Mouse (Mus musculus): ENCODE data around the gene Dnaaf5. TPM values are rescaled to one million over a fixed set of nuclear protein-coding genes. Genes with fewer than 3 reads are reported as not detected.

Gene Dnaaf5
- polyA plus RNA-seq, 1 experiment = 15.9 TPM

DNA sequence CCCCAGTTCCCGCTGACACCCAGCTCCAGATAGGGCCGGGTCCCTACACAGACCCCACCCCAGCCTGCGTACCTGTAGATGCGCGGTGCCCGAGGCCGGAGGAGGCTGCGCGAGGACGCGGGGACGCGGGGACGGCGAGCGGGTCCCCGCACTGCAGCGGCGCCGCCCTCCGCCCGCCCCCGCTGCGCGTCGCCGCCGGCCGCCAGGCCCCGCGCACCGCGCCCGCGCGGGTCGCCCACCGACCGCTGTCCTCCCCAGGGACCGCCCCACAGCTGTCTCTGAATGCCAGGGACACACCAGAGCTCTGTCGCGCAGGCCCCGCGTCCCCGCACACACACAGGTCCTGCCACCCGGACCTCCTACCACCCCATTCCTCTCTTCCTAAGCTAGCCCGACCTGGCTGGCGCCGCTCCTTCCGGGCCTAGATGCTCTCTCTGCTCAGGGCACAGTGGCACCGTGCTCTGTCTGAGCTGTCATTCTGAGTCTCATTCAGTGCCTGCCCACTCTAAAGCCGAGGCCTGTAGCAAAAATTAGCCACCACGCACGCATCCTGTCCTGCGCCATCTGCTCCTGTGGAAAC, 20.4 kb upstream of the Dnaaf5 start:
- H3K4me1 ChIP-seq (ENCODE audit: control insufficient read depth, insufficient read depth, insufficient read length) = no peaks in the 10 kb centered on the region
- H3K4me3 ChIP-seq (ENCODE audit: extremely low read depth, insufficient read depth, insufficient read length) = 0 out of 2 replicates have a peak overlapping the region, but pooled peaks have one; percentile 20
- 8% methylated on average over 29 of the region's 55 CpGs for WGBS
- no peak overlapping the region for H3K27ac ChIP-seq (ENCODE audit: insufficient read depth, low read length)
- H3K36me3 ChIP-seq (ENCODE audit: control insufficient read depth, insufficient read depth, low read length) = no peaks in the 10 kb centered on the region
- no peak for DNase-seq (ENCODE audit: low read depth in 1 of 2, low spot score in 2 of 2)
- H3K27me3 ChIP-seq (ENCODE audit: control insufficient read depth, insufficient read depth, low read length) = peaks cover 8% of the 10 kb centered on the region; the same call in 1 of the 2 replicates
- TF ChIP-seq CTCF (IDR thresholded peaks at IDR 0.05; ENCODE audit: extremely low read depth, insufficient read depth, insufficient read length, insufficient replicate concordance) = no peak
- no peak for TF ChIP-seq POLR2A (IDR thresholded peaks at IDR 0.05; ENCODE audit: low read depth, low read length)

DNA sequence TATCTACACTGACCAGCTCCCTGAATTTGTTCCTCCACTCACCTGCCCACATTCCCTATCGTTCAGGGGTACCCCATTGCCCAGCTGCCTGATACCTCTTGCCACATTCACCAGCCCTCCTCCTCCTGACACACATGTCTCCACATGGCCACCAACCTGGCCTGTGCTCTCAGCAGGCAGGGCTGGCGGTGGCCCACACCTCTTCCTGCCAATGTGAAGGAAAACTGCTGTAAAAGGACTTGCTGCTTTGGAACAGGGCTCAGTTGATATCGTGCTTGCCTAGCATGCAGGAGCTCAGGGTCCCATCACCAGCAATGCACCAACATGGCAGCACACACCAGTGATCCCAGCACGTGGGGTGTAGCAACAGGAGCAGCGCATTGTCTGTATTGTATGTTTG, 19.7 kb upstream of the Dnaaf5 start:
- no peaks in the 10 kb centered on the region for H3K36me3 ChIP-seq (ENCODE audit: control insufficient read depth, insufficient read depth, low read length)
- 90% methylated on average over 5 of the region's 5 CpGs for WGBS
- no peaks in the 10 kb centered on the region for H3K4me1 ChIP-seq (ENCODE audit: control insufficient read depth, insufficient read depth, insufficient read length)
- TF ChIP-seq POLR2A (IDR thresholded peaks at IDR 0.05; ENCODE audit: low read depth, low read length) = no peak
- no peak overlapping the region for H3K27ac ChIP-seq (ENCODE audit: insufficient read depth, low read length)
- H3K27me3 ChIP-seq (ENCODE audit: control insufficient read depth, insufficient read depth, low read length) = peaks cover 8% of the 10 kb centered on the region; the same call in 1 of the 2 replicates
- no peak overlapping the region for H3K4me3 ChIP-seq (ENCODE audit: extremely low read depth, insufficient read depth, insufficient read length)
- no peak for DNase-seq (ENCODE audit: low read depth in 1 of 2, low spot score in 2 of 2)

DNA sequence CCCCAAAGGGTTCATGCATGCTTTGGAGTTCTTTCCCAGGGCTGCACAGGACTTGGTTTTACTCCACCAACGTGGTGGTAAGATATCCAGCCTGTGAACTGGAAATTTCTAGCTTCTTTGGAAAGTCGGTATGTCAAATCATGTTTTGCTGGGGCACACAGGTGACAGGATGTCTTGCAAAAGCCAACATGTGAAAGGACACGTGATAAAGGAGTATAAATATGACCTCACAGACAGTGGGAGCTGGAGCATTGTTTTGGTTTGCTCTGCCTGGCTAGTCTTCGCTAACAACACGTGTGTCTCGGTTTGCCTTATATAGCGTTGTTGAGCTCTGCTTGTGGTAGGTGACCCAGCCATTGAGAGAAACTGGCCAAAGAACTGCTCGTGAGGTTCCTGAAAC, 15.5 kb upstream of the Dnaaf5 start:
- TF ChIP-seq POLR2A (IDR thresholded peaks at IDR 0.05; ENCODE audit: low read depth, low read length) = no peak
- no peak for TF ChIP-seq CTCF (IDR thresholded peaks at IDR 0.05; ENCODE audit: extremely low read depth, insufficient read depth, insufficient read length, insufficient replicate concordance)

DNA sequence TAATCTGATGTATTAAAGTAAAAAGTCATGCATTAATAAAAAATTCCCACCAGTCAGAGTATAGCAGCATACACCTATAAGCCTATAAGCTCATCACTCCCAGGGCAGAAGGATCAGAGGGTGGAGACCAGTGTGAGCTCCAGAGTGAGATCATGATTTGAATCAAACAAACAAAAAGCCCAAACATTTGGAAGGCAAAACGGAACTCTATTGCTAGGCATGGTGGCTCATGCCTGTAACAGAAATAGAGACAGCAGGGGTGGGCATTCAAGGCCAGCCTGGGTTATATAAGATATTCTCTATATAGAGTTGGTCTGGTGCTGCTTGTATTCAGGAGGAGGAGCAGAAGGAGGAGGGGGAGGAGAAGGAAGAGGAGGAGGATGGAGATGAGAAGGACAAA, 13.7 kb upstream of the Dnaaf5 start:
- Histone ChIP-seq H3K27ac (ENCODE audit: insufficient read depth, low read length) (no peak overlapping the region), H3K27me3 (ENCODE audit: control insufficient read depth, insufficient read depth, low read length) (no peaks in the 10 kb centered on the region), H3K4me1 (ENCODE audit: control insufficient read depth, insufficient read depth, insufficient read length) (no peaks in the 10 kb centered on the region), H3K4me3 (ENCODE audit: extremely low read depth, insufficient read depth, insufficient read length) (no peak overlapping the region), H3K36me3 (ENCODE audit: control insufficient read depth, insufficient read depth, low read length) (no peaks in the 10 kb centered on the region)
- WGBS = 76% methylated on average over 1 of the region's 1 CpGs
- TF ChIP-seq CTCF (IDR thresholded peaks at IDR 0.05; ENCODE audit: extremely low read depth, insufficient read depth, insufficient read length, insufficient replicate concordance) = no peak
- no peak for TF ChIP-seq POLR2A (IDR thresholded peaks at IDR 0.05; ENCODE audit: low read depth, low read length)
- no peak for DNase-seq (ENCODE audit: low read depth in 1 of 2, low spot score in 2 of 2)

More for the DNA sequence above, 15.5 kb upstream of the Dnaaf5 start:
- DNase-seq (ENCODE audit: low read depth in 1 of 2, low spot score in 2 of 2) = no peak
- Histone ChIP-seq H3K27ac (ENCODE audit: insufficient read depth, low read length) (no peak overlapping the region), H3K4me3 (ENCODE audit: extremely low read depth, insufficient read depth, insufficient read length) (no peak overlapping the region), H3K4me1 (ENCODE audit: control insufficient read depth, insufficient read depth, insufficient read length) (no peaks in the 10 kb centered on the region), H3K36me3 (ENCODE audit: control insufficient read depth, insufficient read depth, low read length) (no peaks in the 10 kb centered on the region), H3K27me3 (ENCODE audit: control insufficient read depth, insufficient read depth, low read length) (peaks cover 4% of the 10 kb centered on the region; the same call in 1 of the 2 replicates)
- 80% methylated on average over 8 of the region's 8 CpGs for WGBS

DNA sequence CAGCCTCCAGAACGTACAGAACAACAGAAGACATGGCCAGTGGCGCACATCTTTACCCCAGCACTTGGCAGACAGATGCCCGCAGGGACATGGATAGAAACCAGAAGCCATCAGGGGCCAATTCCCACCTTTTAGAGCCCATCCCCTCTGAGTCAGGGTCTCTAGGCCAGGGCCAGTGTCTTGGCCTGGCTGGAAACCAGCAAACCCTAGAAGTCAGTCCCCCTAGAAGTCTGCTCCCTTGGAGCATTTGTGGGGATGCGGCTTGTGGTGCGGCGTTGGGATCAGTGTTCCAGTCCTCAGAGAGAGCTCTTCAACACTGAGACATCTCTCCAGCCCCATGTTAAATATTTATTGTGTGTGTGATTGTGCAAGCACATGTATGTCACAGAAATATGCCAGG, 12.8 kb upstream of the Dnaaf5 start:
- DNase-seq (ENCODE audit: low read depth in 1 of 2, low spot score in 2 of 2) = no peak
- no peak for TF ChIP-seq CTCF (IDR thresholded peaks at IDR 0.05; ENCODE audit: extremely low read depth, insufficient read depth, insufficient read length, insufficient replicate concordance)
- no peak for TF ChIP-seq POLR2A (IDR thresholded peaks at IDR 0.05; ENCODE audit: low read depth, low read length)
- Histone ChIP-seq H3K4me3 (ENCODE audit: extremely low read depth, insufficient read depth, insufficient read length) (no peak overlapping the region), H3K36me3 (ENCODE audit: control insufficient read depth, insufficient read depth, low read length) (no peaks in the 10 kb centered on the region), H3K27me3 (ENCODE audit: control insufficient read depth, insufficient read depth, low read length) (no peaks in the 10 kb centered on the region), H3K27ac (ENCODE audit: insufficient read depth, low read length) (no peak overlapping the region), H3K4me1 (ENCODE audit: control insufficient read depth, insufficient read depth, insufficient read length) (no peaks in the 10 kb centered on the region)
- 94% methylated on average over 6 of the region's 6 CpGs for WGBS

DNA sequence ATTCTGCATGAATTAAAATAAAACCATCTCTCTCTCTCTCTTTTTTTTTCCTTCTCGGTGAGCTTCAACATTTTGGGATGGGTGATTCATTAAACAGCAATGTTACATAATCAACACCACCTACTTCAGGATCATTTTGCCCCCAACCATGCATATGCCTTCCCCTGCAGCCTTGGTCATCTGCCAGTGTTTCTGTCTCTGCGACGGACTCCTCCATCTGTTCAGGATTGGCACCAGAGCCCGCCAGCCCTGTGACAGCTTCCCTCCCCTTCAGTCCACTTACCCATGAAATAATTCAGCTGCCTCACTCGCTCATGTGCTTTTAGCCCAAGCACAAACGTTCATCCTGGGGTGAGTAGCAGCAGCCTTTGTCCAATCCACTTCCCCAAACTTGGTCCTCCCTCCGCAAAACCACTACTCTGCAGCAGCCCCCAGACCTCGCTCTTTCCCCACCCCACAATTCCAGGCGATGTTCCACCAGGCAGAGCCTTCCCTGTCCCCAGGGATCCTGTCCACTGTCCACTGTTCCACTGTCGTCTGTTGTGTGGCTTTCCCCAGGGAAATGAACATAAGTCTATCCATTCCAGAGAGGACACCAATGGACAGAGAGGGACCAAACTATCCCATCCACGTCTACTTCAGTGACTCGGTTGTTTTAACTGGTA, 11.6 kb upstream of the Dnaaf5 start:
- Histone ChIP-seq H3K4me3 (ENCODE audit: extremely low read depth, insufficient read depth, insufficient read length) (no peak overlapping the region), H3K27me3 (ENCODE audit: control insufficient read depth, insufficient read depth, low read length) (no peaks in the 10 kb centered on the region), H3K27ac (ENCODE audit: insufficient read depth, low read length) (no peak overlapping the region), H3K4me1 (ENCODE audit: control insufficient read depth, insufficient read depth, insufficient read length) (no peaks in the 10 kb centered on the region), H3K36me3 (ENCODE audit: control insufficient read depth, insufficient read depth, low read length) (no peaks in the 10 kb centered on the region)
- WGBS = 71% methylated on average over 12 of the region's 12 CpGs
- TF ChIP-seq POLR2A (IDR thresholded peaks at IDR 0.05; ENCODE audit: low read depth, low read length) (no peak), CTCF (IDR thresholded peaks at IDR 0.05; ENCODE audit: extremely low read depth, insufficient read depth, insufficient read length, insufficient replicate concordance) (no peak)
- DNase-seq (ENCODE audit: low read depth in 1 of 2, low spot score in 2 of 2) = no peak

DNA sequence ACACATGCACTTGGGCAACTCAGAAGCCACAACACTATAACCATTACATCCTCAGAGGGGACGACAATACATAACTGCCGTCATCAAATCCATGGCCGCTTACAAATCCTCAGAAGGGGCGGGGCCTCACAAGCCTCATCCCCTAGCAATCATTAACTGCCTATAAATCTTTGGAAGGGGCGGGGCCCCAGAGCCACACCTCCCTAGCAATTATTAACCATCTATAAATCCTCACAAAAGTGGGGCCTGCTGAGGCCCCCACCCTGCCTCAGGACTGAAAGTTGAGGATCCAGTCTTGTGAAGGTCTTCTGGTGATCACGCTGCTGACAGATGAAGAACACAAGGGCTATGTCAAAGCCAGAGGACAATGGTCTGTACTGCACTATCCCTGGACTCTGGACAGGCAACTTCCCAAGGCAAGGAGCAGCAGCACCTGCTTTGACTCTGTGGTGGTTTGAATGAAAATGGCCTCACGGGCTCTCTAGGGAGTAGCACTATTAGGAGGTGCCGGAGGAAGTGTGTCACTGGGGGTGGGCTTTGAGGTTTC, 11.0 kb upstream of the Dnaaf5 start:
- Histone ChIP-seq H3K36me3 (ENCODE audit: control insufficient read depth, insufficient read depth, low read length) (no peaks in the 10 kb centered on the region), H3K27me3 (ENCODE audit: control insufficient read depth, insufficient read depth, low read length) (no peaks in the 10 kb centered on the region), H3K4me1 (ENCODE audit: control insufficient read depth, insufficient read depth, insufficient read length) (no peaks in the 10 kb centered on the region), H3K27ac (ENCODE audit: insufficient read depth, low read length) (no peak overlapping the region), H3K4me3 (ENCODE audit: extremely low read depth, insufficient read depth, insufficient read length) (no peak overlapping the region)
- no peak for TF ChIP-seq CTCF (IDR thresholded peaks at IDR 0.05; ENCODE audit: extremely low read depth, insufficient read depth, insufficient read length, insufficient replicate concordance)
- TF ChIP-seq POLR2A (IDR thresholded peaks at IDR 0.05; ENCODE audit: low read depth, low read length) = no peak
- WGBS = 86% methylated on average over 8 of the region's 8 CpGs
- DNase-seq (ENCODE audit: low read depth in 1 of 2, low spot score in 2 of 2) = no peak
